In genomic region chr19:22915868-22916642, GRCm38 (mm10) we compare ENCODE assay signal across 8 mouse cellular contexts.
DNase-seq lines count a peak whose midpoint lies in the region; ATAC-seq lines count a peak whose summit lies in the region.

No protein-coding gene starts in this region.

- no peaks in the 10 kb centered on the region for H3K27me3 ChIP-seq in hindbrain, embryonic 16.5 days (replicated peaks; ENCODE audit: control insufficient read depth, insufficient read depth, low read length)

- 16% methylated on average over 16 of the region's 16 CpGs for WGBS in hindbrain, embryonic 16.5 days

- peak overlapping the region; percentile 29 for H3K4me3 ChIP-seq in hindbrain, embryonic 16.5 days (ENCODE audit: low read length)

- ATAC-seq in hindbrain, embryonic 16.5 days: peak; percentile 51

- peaks cover 9% of the 10 kb centered on the region for H3K4me1 ChIP-seq in hindbrain, embryonic 16.5 days (ENCODE audit: control insufficient read depth, insufficient read depth, low read depth, low read length)

- DNase-seq in R1 (ENCODE audit: low read depth, low spot score): peak; percentile 97
- DNase-seq in cerebellum, postnatal 25 days: peak; percentile 89 to 95
- DNase-seq in gastrocnemius, adult 18-20 months (ENCODE audit: low spot score): peak; percentile 90
- DNase-seq in left cerebral cortex, adult 11 months (ENCODE audit: low spot score): peak; percentile 85
- DNase-seq in lung, postnatal 36 days: peak; percentile 94
- peak; percentile 80 for DNase-seq in retina, postnatal 7 days (ENCODE audit: low read depth, low spot score)
- DNase-seq in urinary bladder, postnatal 10 days (ENCODE audit: low spot score): peak; percentile 43

- H3K27ac ChIP-seq in hindbrain, embryonic 16.5 days (ENCODE audit: low read depth, low read length): peak overlapping the region; percentile 44

- H3K4me2 ChIP-seq in hindbrain, embryonic 16.5 days (ENCODE audit: low read length): peak overlapping the region; percentile 55

- peak overlapping the region; percentile 50 for H3K9ac ChIP-seq in hindbrain, embryonic 16.5 days (ENCODE audit: low read depth, low read length)

- no peaks in the 10 kb centered on the region for H3K9me3 ChIP-seq in hindbrain, embryonic 16.5 days (ENCODE audit: control insufficient read depth, low read length)

- peaks cover 4% of the 10 kb centered on the region; the same call in 1 of the 2 replicates for H3K36me3 ChIP-seq in hindbrain, embryonic 16.5 days (ENCODE audit: control insufficient read depth, insufficient read depth, low read length)

Comparison
In these comparisons a context has a peak if more than half of its experiments do, and no peak if none do; other contexts are left out.
1. Peak in every context shown above with its lines: DNase-seq, ATAC-seq, H3K4me3 ChIP-seq and H3K27ac ChIP-seq.
2. DNase-seq: peak in every context shown above with its lines; median percentile 97 in R1; 94 in lung, postnatal 36 days; 92 in cerebellum, postnatal 25 days; 90 in gastrocnemius, adult 18-20 months; 85 in left cerebral cortex, adult 11 months; 80 in retina, postnatal 7 days; 43 in urinary bladder, postnatal 10 days.